Mouse (Mus musculus) neural tube, embryonic 13.5 days (tissue): ENCODE results near the gene Gm17728. TPM values are rescaled to one million over a fixed set of nuclear protein-coding genes. Genes with fewer than 3 reads are reported as not detected.
"Not testable (repeated sequence)": the region's sequence is repeated elsewhere in the genome, so short reads cannot be mapped to it uniquely, and the experiment has no call there.

Experiments
- ATAC-seq: fragments of 200-750 bp; cut with Nextera tagmentation; 2 replicates; pipeline ENCODE4 v1.8.0; 2017; ENCODE audit warnings: low read depth, mild to moderate bottlenecking, moderate TSS enrichment, moderate library complexity
- H3K27ac ChIP-seq: fragments of 300-500 bp; sonication (generic); replicated peaks from 2 replicates; pipeline ENCODE4 v1.5.1; 2015; ENCODE audit warnings: moderate library complexity, mild to moderate bottlenecking, inconsistent platforms
- H3K27me3 ChIP-seq: fragments of 300-500 bp; sonication (generic); 2 replicates; pipeline ENCODE4 v1.6.1; 2015; ENCODE audit warnings: mild to moderate bottlenecking, inconsistent platforms
- H3K36me3 ChIP-seq: fragments of 300-500 bp; sonication (generic); 2 replicates; pipeline ENCODE4 v1.6.1; 2015; ENCODE audit warnings: mild to moderate bottlenecking, inconsistent platforms
- H3K4me1 ChIP-seq: fragments of 300-500 bp; sonication (generic); replicated peaks from 2 replicates; pipeline ENCODE4 v1.6.1; 2015; ENCODE audit warnings: inconsistent platforms
- H3K4me2 ChIP-seq: fragments of 300-500 bp; sonication (generic); 2 replicates; pipeline ENCODE4 v1.6.1; 2015; ENCODE audit warnings: inconsistent platforms, mild to moderate bottlenecking, moderate library complexity
- H3K4me3 ChIP-seq: fragments of 300-500 bp; sonication (generic); 2 replicates; pipeline ENCODE4 v1.5.1; 2015; ENCODE audit warnings: mild to moderate bottlenecking, inconsistent platforms
- H3K9ac ChIP-seq: fragments of 300-500 bp; sonication (generic); 2 replicates; pipeline ENCODE4 v1.6.1; 2015; ENCODE audit warnings: moderate library complexity, mild to moderate bottlenecking, inconsistent platforms
- H3K9me3 ChIP-seq: fragments of 300-500 bp; sonication (generic); 2 replicates; pipeline ENCODE4 v1.6.1; 2016; ENCODE audit warnings: inconsistent platforms
- WGBS: fragments of 180-500 bp; shearing (Covaris S2); methylation state at CpG from one replicate; pipeline ENCODE4 v1.1.7; 2015; 5-methylcytosine and 5-hydroxymethylcytosine counted together
- polyA plus RNA-seq: library from polyadenylated mRNA; unstranded; fragments of >200 nt; fragmentation: Nextera tagmentation; extraction: Ambion mirVana; gene quantifications from 2 replicates; pipeline ENCODE4 v1.2.1, GENCODE M21; 2015

Gene Gm17728
- polyA plus RNA-seq = not detected in 2 replicates

DNA sequence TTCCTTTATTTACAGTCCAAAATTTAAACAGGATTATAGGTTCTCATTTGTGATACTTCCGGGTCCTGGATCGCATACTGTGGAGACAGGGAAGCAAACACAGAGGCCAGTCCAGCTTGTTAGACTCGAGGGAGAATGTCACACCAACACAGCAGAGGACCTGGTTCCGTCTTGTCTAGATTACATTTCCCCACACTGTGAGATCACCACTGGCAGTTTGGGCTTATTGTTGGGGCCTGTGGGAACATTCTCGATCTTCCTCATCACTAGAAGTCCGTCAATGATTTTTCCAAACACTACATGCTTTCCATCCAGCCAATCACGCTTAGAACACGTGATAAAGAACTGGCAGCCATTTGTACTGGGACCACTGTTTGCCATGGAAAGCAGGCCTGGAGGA is at the start of gene Gm17728:
Gene Gm17728 (plus strand): TSS at position 301 of the 400 bp plus-strand sequence.
- not testable (repeated sequence) for H3K27ac ChIP-seq, H3K9ac ChIP-seq, H3K36me3 ChIP-seq, ATAC-seq, H3K4me1 ChIP-seq, H3K4me3 ChIP-seq, H3K4me2 ChIP-seq, H3K9me3 ChIP-seq, H3K27me3 ChIP-seq
- 91% methylated on average over 8 of the region's 8 CpGs for WGBS

DNA sequence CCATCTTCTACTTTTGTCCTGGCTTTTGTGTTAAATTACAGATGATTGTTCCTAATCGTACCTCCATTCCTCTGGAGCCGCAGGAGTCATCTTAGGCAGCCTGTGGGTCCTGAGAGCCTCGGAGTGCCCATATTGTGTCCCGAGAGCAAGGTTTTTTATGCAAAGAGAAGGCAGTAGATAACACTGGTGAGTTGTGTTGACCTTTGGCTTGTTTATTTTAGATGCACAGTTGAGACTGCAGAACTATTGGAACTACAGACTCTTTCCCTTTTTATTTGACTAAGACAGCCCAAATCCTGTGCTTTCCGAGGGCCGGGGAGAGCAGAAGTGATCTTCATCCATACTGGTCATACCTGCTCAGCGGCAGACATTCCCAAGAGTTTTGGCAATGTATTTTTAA is 24.4 kb upstream of the Gm17728 start:
- no peak overlapping the region for H3K27ac ChIP-seq
- H3K4me2 ChIP-seq = no peak overlapping the region
- H3K4me3 ChIP-seq = no peak overlapping the region
- H3K36me3 ChIP-seq = no peaks in the 10 kb centered on the region
- no peaks in the 10 kb centered on the region for H3K27me3 ChIP-seq
- 82% methylated on average over 7 of the region's 7 CpGs for WGBS
- no peaks in the 10 kb centered on the region for H3K4me1 ChIP-seq
- H3K9ac ChIP-seq = no peak overlapping the region
- no peak for ATAC-seq
- H3K9me3 ChIP-seq = no peaks in the 10 kb centered on the region

DNA sequence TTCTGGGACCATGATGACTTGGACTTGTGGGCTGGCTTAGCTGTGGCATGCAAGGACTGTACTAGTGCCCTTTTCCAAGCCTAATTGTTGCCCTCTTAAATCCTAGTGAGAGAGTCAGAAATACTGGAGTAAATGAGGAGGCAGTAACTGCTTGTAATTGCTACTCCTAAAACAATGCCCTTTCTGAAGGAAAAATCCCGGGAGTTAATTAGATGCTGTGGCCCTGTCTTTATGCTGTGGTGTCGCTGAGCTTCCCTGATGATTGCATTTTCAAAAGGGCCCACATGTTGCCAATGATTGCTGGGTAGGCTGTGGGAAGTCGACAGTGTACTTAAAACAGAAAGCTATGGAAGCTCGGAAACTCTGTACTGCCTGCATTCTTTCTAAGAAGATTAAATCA is 23.3 kb upstream of the Gm17728 start:
- no peak overlapping the region for H3K27ac ChIP-seq
- H3K4me1 ChIP-seq = no peaks in the 10 kb centered on the region
- H3K9me3 ChIP-seq = no peaks in the 10 kb centered on the region
- no peaks in the 10 kb centered on the region for H3K36me3 ChIP-seq
- H3K9ac ChIP-seq = no peak overlapping the region
- ATAC-seq = no peak
- H3K4me2 ChIP-seq = no peak overlapping the region
- H3K27me3 ChIP-seq = no peaks in the 10 kb centered on the region
- H3K4me3 ChIP-seq = no peak overlapping the region
- 19% methylated on average over 4 of the region's 4 CpGs for WGBS

DNA sequence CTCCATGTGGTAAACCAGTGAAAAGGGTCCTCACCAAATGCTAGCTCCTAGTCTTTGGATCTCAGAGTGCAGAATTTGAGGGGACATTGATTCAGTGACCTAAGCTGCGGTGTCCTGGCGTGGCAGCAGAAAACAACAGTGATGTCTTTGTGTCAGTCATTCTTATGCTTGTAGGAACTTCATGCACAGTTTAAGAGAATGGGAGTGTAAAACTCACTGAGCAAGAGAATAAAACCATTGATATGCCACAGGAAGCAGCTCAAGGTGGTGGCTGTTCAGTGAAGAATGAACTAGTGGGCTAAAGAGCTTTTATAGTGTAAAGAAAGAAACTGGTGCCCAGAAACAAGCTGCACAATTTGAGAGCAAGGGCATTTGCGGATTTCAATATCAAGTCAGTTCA is 17.9 kb upstream of the Gm17728 start:
- H3K9ac ChIP-seq = no peak overlapping the region
- no peaks in the 10 kb centered on the region for H3K27me3 ChIP-seq
- H3K4me2 ChIP-seq = no peak overlapping the region
- 77% methylated on average over 3 of the region's 3 CpGs for WGBS
- no peak overlapping the region for H3K27ac ChIP-seq
- H3K4me1 ChIP-seq = no peaks in the 10 kb centered on the region
- no peak for ATAC-seq
- no peaks in the 10 kb centered on the region for H3K9me3 ChIP-seq
- no peaks in the 10 kb centered on the region for H3K36me3 ChIP-seq
- no peak overlapping the region for H3K4me3 ChIP-seq

GRCm38 (mm10) chr17:9407640-9408039 is 14.2 kb upstream of the Gm17728 start:
- ATAC-seq = no peak
- Histone ChIP-seq H3K9ac (no peak overlapping the region), H3K36me3 (no peaks in the 10 kb centered on the region), H3K4me2 (no peak overlapping the region), H3K4me3 (no peak overlapping the region), H3K27ac (no peak overlapping the region), H3K4me1 (peaks cover 12% of the 10 kb centered on the region), H3K27me3 (no peaks in the 10 kb centered on the region), H3K9me3 (no peaks in the 10 kb centered on the region)
- 73% methylated on average over 6 of the region's 6 CpGs for WGBS

- Histone ChIP-seq H3K4me3 (no peak overlapping the region), H3K9me3 (0 out of 2 replicates have a peak, but pooled peaks cover 5% of the 10 kb centered on the region), H3K4me2 (no peak overlapping the region), H3K27me3 (no peaks in the 10 kb centered on the region), H3K36me3 (no peaks in the 10 kb centered on the region), H3K4me1 (no peaks in the 10 kb centered on the region), H3K27ac (no peak overlapping the region), H3K9ac (no peak overlapping the region)
- no peak for ATAC-seq
- 87% methylated on average over 2 of the region's 2 CpGs for WGBS
Measured at GRCm38 (mm10) chr17:9419016-9419415, 2.8 kb upstream of the Gm17728 start.

GRCm38 (mm10) chr17:9428374-9428994 is 6.6 kb downstream of the Gm17728 start:
- Histone ChIP-seq H3K9ac (no peak overlapping the region), H3K4me2 (0 out of 2 replicates have a peak overlapping the region, but pooled peaks have one; percentile 4), H3K4me3 (no peak overlapping the region), H3K9me3 (no peaks in the 10 kb centered on the region), H3K4me1 (peaks cover 15% of the 10 kb centered on the region), H3K27me3 (no peaks in the 10 kb centered on the region), H3K27ac (peak overlapping the region; percentile 80), H3K36me3 (no peaks in the 10 kb centered on the region)
- peak; percentile 53; the same call in 1 of the 2 replicates for ATAC-seq
- 26% methylated on average over 7 of the region's 7 CpGs for WGBS

GRCm38 (mm10) chr17:9439997-9440655 is 18.3 kb downstream of the Gm17728 start:
- Histone ChIP-seq H3K36me3 (no peaks in the 10 kb centered on the region), H3K27me3 (no peaks in the 10 kb centered on the region), H3K27ac (0 out of 2 replicates have a peak overlapping the region, but pooled peaks have one; percentile 18), H3K4me2 (no peak overlapping the region), H3K4me1 (peaks cover 4% of the 10 kb centered on the region; the same call in 1 of the 2 replicates), H3K4me3 (no peak overlapping the region), H3K9me3 (no peaks in the 10 kb centered on the region), H3K9ac (no peak overlapping the region)
- WGBS = 63% methylated on average over 4 of the region's 4 CpGs
- ATAC-seq = no peak

DNA sequence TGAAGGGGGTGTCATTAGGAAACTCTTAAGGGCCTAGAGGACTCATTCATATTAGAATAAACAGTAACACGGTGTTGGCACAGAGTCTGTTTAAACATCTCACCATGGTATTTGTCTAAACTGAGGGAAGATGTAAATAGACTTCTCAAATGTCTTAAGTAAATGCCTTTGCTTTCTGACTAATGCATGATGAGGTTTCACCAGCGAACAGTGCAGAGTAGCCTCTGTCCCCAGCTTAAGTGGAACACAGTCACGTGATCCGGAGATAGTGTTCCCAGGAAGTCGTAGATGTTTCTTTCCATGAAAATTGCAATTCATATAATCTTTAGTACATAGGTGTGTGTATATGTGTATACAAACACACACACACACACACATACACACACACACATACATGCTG is 34.5 kb downstream of the Gm17728 start:
- 90% methylated on average over 5 of the region's 5 CpGs for WGBS
- Histone ChIP-seq H3K36me3 (no peaks in the 10 kb centered on the region), H3K9me3 (no peaks in the 10 kb centered on the region; the same call in 1 of the 2 replicates)

DNA sequence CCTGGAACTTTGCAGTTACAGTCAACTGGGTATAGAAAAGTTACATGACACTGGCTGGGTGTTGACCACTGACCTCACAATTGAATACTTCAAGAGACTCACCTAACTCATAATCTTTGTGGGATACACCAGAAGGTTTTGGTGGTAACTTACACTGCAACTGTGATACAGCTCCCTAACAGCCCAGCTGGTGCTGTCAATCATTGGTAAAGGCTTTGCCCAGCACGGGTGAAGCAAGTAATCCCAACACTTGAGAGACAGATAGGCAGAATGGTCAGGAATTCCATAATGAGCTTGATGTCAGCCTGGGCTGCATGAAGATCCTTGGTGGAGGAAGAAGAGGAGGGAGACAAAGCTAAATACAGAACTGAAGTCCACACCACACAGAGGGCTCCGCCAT is 39.0 kb downstream of the Gm17728 start:
- Histone ChIP-seq H3K9ac (no peak overlapping the region), H3K4me2 (no peak overlapping the region), H3K36me3 (no peaks in the 10 kb centered on the region), H3K9me3 (no peaks in the 10 kb centered on the region), H3K27ac (no peak overlapping the region), H3K4me1 (no peaks in the 10 kb centered on the region), H3K4me3 (no peak overlapping the region), H3K27me3 (no peaks in the 10 kb centered on the region)
- 86% methylated on average over 2 of the region's 2 CpGs for WGBS
- ATAC-seq = no peak

More for the DNA sequence above, 34.5 kb downstream of the Gm17728 start:
- Histone ChIP-seq H3K27me3 (no peaks in the 10 kb centered on the region), H3K27ac (no peak overlapping the region), H3K4me2 (no peak overlapping the region), H3K4me3 (no peak overlapping the region), H3K9ac (no peak overlapping the region), H3K4me1 (no peaks in the 10 kb centered on the region)
- no peak for ATAC-seq
